Mouse (Mus musculus): Measurements from ENCODE around the gene Mafg. TPM values are rescaled to one million over a fixed set of nuclear protein-coding genes. Genes with fewer than 3 reads are reported as not detected.
"Not testable (repeated sequence)": the region's sequence is repeated elsewhere in the genome, so short reads cannot be mapped to it uniquely, and the experiment has no call there.

Gene Mafg
- 53.0 and 56.7 TPM in 2 replicates for polyA plus RNA-seq (2012; rRNA removed)

- DNase-seq (ENCODE audit: low read depth), result no peak
Observed at GRCm38 (mm10) chr11:120633520-120634343, at the start of gene Mafg. Gene Mafg (minus strand): TSS chr11:120633600.

GRCm38 (mm10) chr11:120682683-120683082, 49.3 kb upstream of the Mafg start:
- DNase-seq (ENCODE audit: low read depth), result no peak

DNA sequence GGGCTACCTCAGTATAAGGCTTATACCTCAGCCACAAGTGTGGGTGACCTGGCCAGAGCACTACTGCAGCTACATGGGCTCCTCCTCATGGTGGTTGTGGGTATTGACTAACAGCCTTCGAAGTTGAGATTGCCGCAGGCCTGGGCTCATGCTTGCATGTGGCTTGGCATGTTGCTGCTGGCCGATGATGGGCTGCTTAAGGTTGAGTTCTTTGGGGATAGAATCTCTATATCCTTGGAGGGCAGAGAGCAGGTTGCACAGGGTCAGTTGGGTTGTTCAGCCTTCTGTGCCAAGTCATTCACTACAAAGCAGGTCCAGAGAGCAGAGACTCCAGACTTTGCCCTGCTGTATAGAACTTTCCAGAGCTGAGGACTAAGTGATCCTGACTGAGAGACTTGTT, 46.5 kb upstream of the Mafg start:
- no peak for DNase-seq (ENCODE audit: low read depth)

GRCm38 (mm10) chr11:120676951-120677350, 43.6 kb upstream of the Mafg start:
- DNase-seq (ENCODE audit: low read depth), result no peak

DNA sequence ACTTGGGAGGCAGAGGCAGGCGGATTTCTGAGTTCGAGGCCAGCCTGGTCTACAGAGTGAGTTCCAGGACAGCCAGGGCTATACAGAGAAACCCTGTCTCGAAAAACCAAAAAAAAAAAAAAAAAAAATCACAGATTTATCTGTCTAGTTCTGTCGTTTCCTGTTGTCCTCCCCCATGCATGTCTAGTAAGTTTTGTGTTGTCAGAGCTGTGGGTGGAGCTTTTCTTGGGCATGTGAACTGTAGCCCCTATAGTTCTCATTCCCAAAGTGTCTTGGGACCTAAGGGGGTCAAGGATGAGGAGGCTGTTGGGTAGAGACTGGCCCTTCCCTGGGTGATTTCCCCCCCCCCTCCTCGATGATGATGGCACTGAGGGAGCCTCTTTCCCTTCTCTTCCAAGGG, 42.5 kb upstream of the Mafg start:
- not testable (repeated sequence) for DNase-seq (ENCODE audit: low read depth)

DNA sequence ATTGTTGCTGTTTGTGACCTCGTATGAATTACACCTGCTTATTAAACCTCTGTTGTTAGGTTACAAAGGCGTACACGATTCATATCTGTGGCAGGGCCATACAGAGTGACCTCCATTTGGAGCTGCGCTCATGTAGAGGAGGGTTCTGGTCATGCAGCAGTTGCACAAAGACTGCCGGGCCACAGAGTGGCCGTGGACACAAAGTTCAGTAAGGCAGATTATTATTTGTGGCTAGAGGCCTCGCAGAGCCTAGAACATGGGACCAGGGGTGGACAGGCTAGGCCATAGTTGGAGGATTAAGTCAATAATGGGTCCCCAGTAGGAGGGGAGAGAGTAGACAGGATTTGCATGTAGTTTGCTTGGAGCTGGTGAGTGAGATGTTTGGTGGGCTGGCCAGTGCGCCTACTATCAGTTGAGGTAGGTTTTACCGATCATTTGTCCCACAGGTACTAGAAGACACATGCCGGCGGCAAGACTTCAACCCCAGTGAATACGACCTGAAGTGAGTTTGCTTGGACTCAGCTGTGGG, 40.3 kb upstream of the Mafg start:
- DNase-seq (ENCODE audit: low read depth), result no peak

DNA sequence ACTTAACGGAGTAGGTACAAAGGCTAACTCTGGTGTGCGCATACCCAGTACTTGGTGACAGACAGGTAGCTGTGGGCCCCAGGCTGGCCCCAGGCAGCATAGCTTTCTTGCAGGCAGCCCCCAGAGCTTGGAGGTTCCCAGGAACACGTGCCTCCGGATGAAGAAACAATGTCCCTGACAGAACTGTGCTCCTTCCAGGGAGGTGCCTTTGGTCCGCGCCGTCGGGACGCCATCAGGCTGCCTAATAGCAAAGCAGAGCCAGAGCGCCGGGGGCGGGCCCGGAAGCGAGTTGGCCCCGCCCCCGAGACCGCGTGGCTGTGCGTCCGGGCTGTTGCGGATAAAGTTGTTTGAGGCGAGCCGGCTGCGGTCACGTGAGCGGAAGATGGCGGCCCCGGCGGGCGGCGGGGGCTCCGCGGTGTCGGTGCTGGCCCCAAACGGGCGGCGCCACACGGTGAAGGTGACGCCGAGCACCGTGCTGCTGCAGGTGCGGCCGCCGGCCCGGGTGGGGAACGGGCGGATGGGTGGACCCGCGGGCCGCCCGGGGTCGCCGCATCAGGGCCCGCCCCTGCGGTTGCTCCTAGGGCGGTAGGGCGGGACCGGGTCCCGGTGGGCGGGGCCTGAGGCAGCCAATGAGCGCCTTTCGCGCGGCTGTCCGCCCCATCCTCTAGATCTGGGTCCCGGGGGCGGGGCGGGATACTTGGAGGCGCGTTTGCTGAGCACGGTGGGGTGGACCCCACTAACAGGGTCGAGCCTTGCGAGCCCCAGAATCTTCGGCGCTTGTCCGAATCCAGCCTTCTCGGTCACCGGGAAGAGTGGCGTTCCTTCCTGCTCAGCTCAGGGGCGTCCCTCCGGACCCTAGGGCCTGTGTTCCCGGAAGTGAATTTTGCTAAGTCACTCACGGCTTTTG, 39.5 kb upstream of the Mafg start, which contains the start of gene Aspscr1:
Gene Aspscr1, plus strand, starts transcription at position 287 of the 907 bp plus-strand sequence.
- DNase-seq (ENCODE audit: low read depth), result no peak

DNA sequence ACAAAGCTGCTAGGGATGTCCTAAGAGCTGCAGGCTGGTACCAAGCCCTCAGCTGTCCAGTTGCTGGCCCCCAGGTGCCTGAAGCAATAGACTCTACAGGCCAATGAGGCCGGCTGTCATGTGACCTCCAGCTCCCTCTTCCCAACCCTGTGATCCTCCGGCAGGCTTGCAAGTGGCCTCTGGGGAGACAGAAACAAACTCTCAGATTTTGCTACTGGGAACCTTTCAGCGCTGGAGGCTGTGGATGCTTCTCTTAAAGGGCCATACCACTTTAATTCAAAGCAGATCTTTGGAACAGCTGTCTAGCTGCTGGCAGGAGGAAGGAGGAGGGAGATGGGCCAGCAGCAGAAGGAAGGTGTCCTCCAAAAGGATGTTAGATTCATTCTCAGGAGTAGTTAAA, 33.2 kb upstream of the Mafg start:
- no peak for DNase-seq (ENCODE audit: low read depth)

GRCm38 (mm10) chr11:120665406-120665805, 32.0 kb upstream of the Mafg start:
- DNase-seq (ENCODE audit: low read depth), result no peak

DNA sequence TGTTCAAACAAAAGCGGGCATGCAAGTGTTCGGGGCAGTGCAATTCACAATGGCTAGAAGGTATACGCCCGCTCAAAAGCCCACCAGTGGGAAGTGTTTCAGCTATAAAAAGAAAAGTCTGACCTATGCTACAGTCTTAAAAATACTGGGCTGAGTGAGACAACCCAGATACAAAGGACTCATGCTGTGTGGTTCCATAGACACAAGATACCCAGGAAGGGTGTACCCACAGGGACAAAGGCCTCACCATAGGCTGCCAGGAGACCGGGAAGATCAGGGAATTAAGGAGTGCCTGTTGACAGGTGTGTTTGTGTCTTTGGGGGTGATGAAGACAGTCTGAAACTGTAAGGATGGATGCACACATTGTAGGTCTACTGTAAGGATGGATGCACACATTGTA, 30.3 kb upstream of the Mafg start:
- DNase-seq (ENCODE audit: low read depth), result no peak

DNA sequence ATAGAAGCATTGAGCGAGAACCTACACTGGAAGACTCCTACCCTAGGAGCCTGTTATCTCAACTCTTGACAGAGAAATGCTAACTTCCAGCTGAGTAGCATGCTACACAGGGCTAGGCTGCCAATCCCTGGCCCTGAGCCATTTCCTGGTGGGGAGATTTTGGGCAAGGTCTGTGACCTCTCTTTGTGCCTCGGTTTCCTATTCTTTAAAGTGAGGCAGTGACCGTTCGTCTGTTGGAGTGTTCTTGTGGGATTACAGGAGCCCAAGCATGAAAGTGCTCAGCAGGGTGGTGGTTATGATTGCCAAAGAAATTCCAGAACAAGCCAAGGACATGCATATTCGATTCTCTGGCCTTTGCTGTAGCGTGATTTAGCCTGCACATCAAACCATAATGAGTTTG, 29.4 kb upstream of the Mafg start:
- DNase-seq (ENCODE audit: low read depth), result no peak

GRCm38 (mm10) chr11:120661076-120661460, 27.7 kb upstream of the Mafg start, which contains the start of gene Notum:
Gene Notum (minus strand): TSS chr11:120661175.
- DNase-seq (ENCODE audit: low read depth), result no peak

GRCm38 (mm10) chr11:120660301-120661075, 27.1 kb upstream of the Mafg start:
- DNase-seq (ENCODE audit: low read depth), result no peak

GRCm38 (mm10) chr11:120659509-120660300, 26.3 kb upstream of the Mafg start:
- DNase-seq (ENCODE audit: low read depth), result no peak

DNA sequence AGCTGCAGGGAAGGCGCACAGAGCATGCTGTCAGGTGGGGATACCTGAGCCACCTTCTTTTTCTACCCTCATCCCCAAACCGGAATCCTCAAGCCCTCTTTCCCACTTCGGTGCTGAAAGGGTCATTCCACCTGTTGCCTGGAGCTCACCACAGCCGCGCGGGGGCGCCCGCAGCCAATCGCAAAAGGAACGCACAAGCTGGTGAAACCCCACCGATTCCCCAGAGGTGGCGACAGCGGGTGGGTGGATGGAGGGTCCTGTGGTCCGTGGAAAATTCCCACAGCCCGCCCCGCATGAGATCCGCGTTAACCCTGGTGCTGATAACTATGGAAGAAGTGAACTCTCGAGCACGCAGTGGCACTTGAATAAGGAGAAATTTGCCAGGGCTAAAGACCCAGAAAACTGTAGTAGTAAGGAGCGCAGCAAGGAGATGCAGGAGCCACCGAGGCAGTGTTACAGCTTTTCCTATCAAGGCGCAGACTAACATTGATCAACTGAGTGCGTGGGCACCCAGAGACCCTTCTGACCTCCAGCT, 25.5 kb upstream of the Mafg start:
- no peak for DNase-seq (ENCODE audit: low read depth)

DNA sequence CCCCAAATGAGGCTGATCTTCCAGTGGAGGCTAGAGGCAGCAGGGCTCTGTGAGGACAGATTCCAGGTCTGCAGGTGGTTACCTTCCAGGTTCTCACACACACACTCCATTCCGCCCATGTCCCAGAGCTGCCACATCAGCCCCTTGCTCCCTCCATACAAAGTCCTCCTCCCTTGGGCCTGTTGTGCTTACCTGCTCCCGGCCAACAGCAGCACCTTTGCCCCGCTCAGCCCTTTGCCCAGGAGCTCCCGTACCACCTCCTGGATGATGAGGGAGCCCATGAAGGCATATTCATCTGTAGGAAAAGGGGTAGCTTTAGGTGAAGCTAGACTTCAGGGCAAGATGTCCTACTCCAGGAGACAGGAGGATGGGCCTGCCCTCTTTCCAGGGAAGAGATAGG, 23.9 kb upstream of the Mafg start:
- no peak for DNase-seq (ENCODE audit: low read depth)

DNA sequence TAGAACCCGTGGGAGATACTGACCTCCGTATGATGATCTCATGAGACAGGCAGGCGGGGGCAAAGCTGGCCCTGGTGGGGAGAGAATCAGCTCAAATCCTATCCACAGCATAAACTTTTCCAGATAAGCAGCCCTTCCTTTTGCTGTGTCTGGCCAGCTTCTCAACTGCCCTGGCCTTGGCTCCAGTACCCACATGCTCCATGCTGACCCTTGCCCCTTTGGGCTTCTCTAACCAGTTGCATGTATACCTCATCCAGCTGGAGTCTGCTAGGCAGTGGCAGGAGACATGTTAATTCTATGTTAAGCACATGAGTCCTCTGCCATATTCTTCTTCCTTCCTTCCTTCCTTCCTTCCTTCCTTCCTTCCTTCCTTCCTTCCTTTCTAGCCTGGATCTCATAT, 21.3 kb upstream of the Mafg start:
- DNase-seq (ENCODE audit: low read depth), result no peak

DNA sequence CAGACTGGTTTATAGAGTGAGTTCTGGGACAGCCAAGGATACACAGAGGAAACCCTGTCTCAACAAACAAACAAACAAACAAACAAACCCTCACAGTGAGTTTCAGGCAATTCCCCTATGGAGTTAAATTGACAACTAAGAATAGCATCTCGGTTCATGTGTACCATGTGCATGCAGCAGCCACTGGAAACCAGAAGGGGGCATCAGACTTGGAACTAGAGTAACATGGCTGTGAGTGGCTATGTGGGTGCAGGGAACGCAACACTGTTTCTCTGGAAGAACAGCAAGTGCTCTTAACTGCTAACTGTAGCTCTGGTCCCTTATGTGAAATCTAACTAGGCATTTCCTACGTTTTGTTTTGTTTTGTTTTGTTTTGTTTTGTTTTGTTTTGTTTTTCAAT, 18.5 kb upstream of the Mafg start:
- no peak for DNase-seq (ENCODE audit: low read depth)

DNA sequence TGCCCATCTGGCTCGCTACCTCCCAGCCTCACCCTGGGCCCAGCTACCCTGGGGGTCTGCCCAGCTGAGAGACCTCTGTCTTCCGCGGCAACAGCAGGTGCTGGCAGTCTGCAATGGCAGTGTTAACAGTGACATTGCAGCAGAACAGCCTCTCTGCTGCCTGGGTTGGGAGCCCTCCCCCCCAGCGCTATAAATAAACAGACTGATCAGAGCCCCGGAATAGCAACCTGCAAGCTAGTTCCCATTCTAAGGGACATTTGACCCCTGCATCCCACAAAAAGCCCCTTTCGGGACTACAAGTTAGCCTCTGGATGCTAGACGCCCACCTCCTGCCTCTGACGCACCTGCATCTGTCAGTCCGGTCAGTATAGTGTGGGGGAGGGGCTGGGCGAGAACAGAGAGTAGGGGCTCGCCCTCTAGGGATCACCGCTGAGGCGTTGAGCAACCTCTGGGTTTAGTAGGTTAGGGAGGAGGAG, 14.6 kb upstream of the Mafg start, which contains the start of gene Myadml2:
Gene Myadml2, minus strand, starts transcription at position 158 of the 476 bp plus-strand sequence.
- no peak for DNase-seq (ENCODE audit: low read depth)

All from gonadal fat pad, adult 2 months (tissue).